Comparison of ENCODE assay signal across 9 mouse cellular contexts in genomic region chr8:119559402-119559720, GRCm38 (mm10). TPM values are rescaled to one million over a fixed set of nuclear protein-coding genes. Genes with fewer than 3 reads are reported as not detected.
A peak's percentile ranks its signal among the peaks of the same experiment; 100 is the strongest.
DNase-seq lines count a peak whose midpoint lies in the region; ATAC-seq and TF ChIP-seq lines count a peak whose summit lies in the region.
"Had no signal": no experiment of that assay in that cellular context is flagged by ENCODE, and none has a peak within 500 bp of the region (broad histone marks: within the 10 kb centered on the region; RNA-seq: fewer than 3 reads in every experiment).

No protein-coding gene starts in this region.

- no peak for TF ChIP-seq POLR2A in liver, adult 2 months (IDR thresholded peaks at IDR 0.05; ENCODE audit: extremely low read depth, insufficient read depth, low read length)

- no peak for DNase-seq in liver, adult 2 months (ENCODE audit: extremely low read depth, low read depth, low spot score)
- DNase-seq in liver: no peak
- DNase-seq in forebrain, embryonic 14.5 days (ENCODE audit: low spot score): no peak
- DNase-seq in ovary, adult 18-20 months (ENCODE audit: low spot score): no peak
- no peak for DNase-seq in natural killer cell, adult 2 months (ENCODE audit: low spot score in 2 of 2)

- H3K4me2 ChIP-seq in forebrain, embryonic 14.5 days (ENCODE audit: low read length): peak overlapping the region; percentile 49; the same call in 1 of the 2 replicates
- peak overlapping the region; percentile 67 for H3K4me2 ChIP-seq in limb, embryonic 13.5 days (replicated peaks)
- H3K4me2 ChIP-seq in neural tube, embryonic 15.5 days: peak overlapping the region; percentile 68

- H3K79me2 ChIP-seq in liver, adult 2 months (ENCODE audit: control insufficient read depth, insufficient read depth, low read length): peaks cover 18% of the 10 kb centered on the region; the same call in 1 of the 2 replicates

- no peaks in the 10 kb centered on the region for H3K27me3 ChIP-seq in liver, adult 2 months (ENCODE audit: control insufficient read depth, insufficient read depth, low read length)
- H3K27me3 ChIP-seq in forebrain, embryonic 14.5 days (replicated peaks; ENCODE audit: control insufficient read depth, insufficient read depth, low read length): no peaks in the 10 kb centered on the region
- H3K27me3 ChIP-seq in limb, embryonic 13.5 days: no peaks in the 10 kb centered on the region
- no peaks in the 10 kb centered on the region for H3K27me3 ChIP-seq in neural tube, embryonic 15.5 days (replicated peaks)

- peaks cover 5% of the 10 kb centered on the region; the same call in 1 of the 2 replicates for H3K36me3 ChIP-seq in liver, adult 2 months (ENCODE audit: control insufficient read depth, insufficient read depth, low read length)
- H3K36me3 ChIP-seq in forebrain, embryonic 14.5 days (ENCODE audit: control insufficient read depth, insufficient read depth, low read length): peaks cover 28% of the 10 kb centered on the region
- H3K36me3 ChIP-seq in limb, embryonic 13.5 days: peaks cover 31% of the 10 kb centered on the region
- H3K36me3 ChIP-seq in neural tube, embryonic 15.5 days: peaks cover 28% of the 10 kb centered on the region

- H3K9ac ChIP-seq in liver, adult 2 months (ENCODE audit: low read depth, low read length): peak overlapping the region; percentile 74; the same call in 1 of the 2 replicates
- H3K9ac ChIP-seq in forebrain, embryonic 14.5 days (ENCODE audit: low read length): no peak overlapping the region
- H3K9ac ChIP-seq in limb, embryonic 13.5 days: peak overlapping the region; percentile 55
- H3K9ac ChIP-seq in neural tube, embryonic 15.5 days (replicated peaks): peak overlapping the region; percentile 45; the same call in 1 of the 2 replicates

- peak overlapping the region; percentile 75 for H3K27ac ChIP-seq in liver, adult 2 months (replicated peaks; ENCODE audit: insufficient read depth, low read depth, low read length)
- no peak overlapping the region for H3K27ac ChIP-seq in forebrain, embryonic 14.5 days (ENCODE audit: low read depth, low read length)
- H3K27ac ChIP-seq in limb, embryonic 13.5 days: no peak overlapping the region
- peak overlapping the region; percentile 80 for H3K27ac ChIP-seq in neural tube, embryonic 15.5 days (replicated peaks)

- no peak for TF ChIP-seq CTCF in liver, adult 2 months (IDR thresholded peaks at IDR 0.05; ENCODE audit: low read depth, low read length)

- no peaks in the 10 kb centered on the region for H3K9me3 ChIP-seq in forebrain, embryonic 14.5 days (replicated peaks; ENCODE audit: control insufficient read depth, low read length)
- no peaks in the 10 kb centered on the region for H3K9me3 ChIP-seq in limb, embryonic 13.5 days
- H3K9me3 ChIP-seq in neural tube, embryonic 15.5 days (replicated peaks): no peaks in the 10 kb centered on the region

- peaks cover 21% of the 10 kb centered on the region for H3K4me1 ChIP-seq in liver, adult 2 months (ENCODE audit: control insufficient read depth, insufficient read depth, low read length)
- H3K4me1 ChIP-seq in forebrain, embryonic 14.5 days (ENCODE audit: control insufficient read depth, insufficient read depth, low read length): peaks cover 18% of the 10 kb centered on the region
- peaks cover 44% of the 10 kb centered on the region for H3K4me1 ChIP-seq in limb, embryonic 13.5 days
- peaks cover 36% of the 10 kb centered on the region for H3K4me1 ChIP-seq in neural tube, embryonic 15.5 days

- WGBS in liver, adult 2 months: 79% methylated on average over 6 of the region's 6 CpGs
- WGBS in forebrain, embryonic 14.5 days: 91% methylated on average over 6 of the region's 6 CpGs
- WGBS in limb, embryonic 13.5 days: 81% methylated on average over 6 of the region's 6 CpGs
- WGBS in neural tube, embryonic 15.5 days: 91% methylated on average over 6 of the region's 6 CpGs

- no peak for ATAC-seq in forebrain, embryonic 14.5 days
- ATAC-seq in limb, embryonic 13.5 days (ENCODE audit: low FRiP score, low read depth): no peak
- ATAC-seq in neural tube, embryonic 15.5 days (ENCODE audit: low FRiP score): peak; percentile 19; the same call in 1 of the 2 replicates

- peak overlapping the region; percentile 40; the same call in 1 of the 2 replicates for H3K4me3 ChIP-seq in liver, adult 2 months (ENCODE audit: insufficient read depth, low read depth, low read length)
- H3K4me3 ChIP-seq in forebrain, embryonic 14.5 days (ENCODE audit: low read depth, low read length): peak overlapping the region; percentile 69; the same call in 1 of the 2 replicates
- H3K4me3 ChIP-seq in limb, embryonic 13.5 days: peak overlapping the region; percentile 75; the same call in 1 of the 2 replicates
- H3K4me3 ChIP-seq in neural tube, embryonic 15.5 days (replicated peaks): peak overlapping the region; percentile 66

RNA-seq across cellular contexts. Expression of gene Mbtps1, which starts 0.8 kb away (rescaled TPM):
- total RNA-seq in liver, adult 2 months (2014; rRNA removed): 30.4 and 39.8 TPM in 2 replicates
- polyA plus RNA-seq in liver, adult 2 months (2012; rRNA removed): 30.1 and 31.9 TPM in 2 replicates
- polyA plus RNA-seq in forebrain, embryonic 14.5 days (2014; fragmentation: Nextera tagmentation; extraction: Ambion mirVana): 50.0 and 58.4 TPM in 2 replicates
- polyA plus RNA-seq in limb, embryonic 13.5 days (2015; fragmentation: Nextera tagmentation; extraction: Ambion mirVana): 139 and 142 TPM in 2 replicates
- polyA plus RNA-seq in neural tube, embryonic 15.5 days (2015; fragmentation: Nextera tagmentation; extraction: Ambion mirVana): 48.5 and 62.4 TPM in 2 replicates

RNA-seq across cellular contexts. Expression of gene Hsdl1, which starts 15.6 kb away (rescaled TPM):
- total RNA-seq in liver, adult 2 months (2014; rRNA removed): 7.8 and 8.6 TPM in 2 replicates
- polyA plus RNA-seq in liver, adult 2 months (2012; rRNA removed): 6.1 and 7.8 TPM in 2 replicates
- 183 and 202 TPM in 2 replicates for polyA plus RNA-seq in forebrain, embryonic 14.5 days (2014; fragmentation: Nextera tagmentation; extraction: Ambion mirVana)
- polyA plus RNA-seq in limb, embryonic 13.5 days (2015; fragmentation: Nextera tagmentation; extraction: Ambion mirVana): 31.0 and 32.3 TPM in 2 replicates
- 129 and 137 TPM in 2 replicates for polyA plus RNA-seq in neural tube, embryonic 15.5 days (2015; fragmentation: Nextera tagmentation; extraction: Ambion mirVana)

RNA-seq across cellular contexts. Expression of gene Dnaaf1, which starts 15.7 kb away (rescaled TPM):
- total RNA-seq in liver, adult 2 months (2014; rRNA removed): not detected in 2 replicates
- polyA plus RNA-seq in liver, adult 2 months (2012; rRNA removed): not detected in 2 replicates
- 0.39 and 0.40 TPM in 2 replicates for polyA plus RNA-seq in forebrain, embryonic 14.5 days (2014; fragmentation: Nextera tagmentation; extraction: Ambion mirVana)
- 0.11 TPM in 1 of 2 replicates, not detected in the other for polyA plus RNA-seq in limb, embryonic 13.5 days (2015; fragmentation: Nextera tagmentation; extraction: Ambion mirVana)
- polyA plus RNA-seq in neural tube, embryonic 15.5 days (2015; fragmentation: Nextera tagmentation; extraction: Ambion mirVana): 0.20 and 0.45 TPM in 2 replicates
- polyA plus RNA-seq: macrophage had no signal

RNA-seq across cellular contexts. Expression of gene Taf1c, which starts 45.7 kb away (rescaled TPM):
- total RNA-seq in liver, adult 2 months (2014; rRNA removed): 0.83 and 1.2 TPM in 2 replicates
- polyA plus RNA-seq in liver, adult 2 months (2012; rRNA removed): 2.7 and 3.6 TPM in 2 replicates
- polyA plus RNA-seq in forebrain, embryonic 14.5 days (2014; fragmentation: Nextera tagmentation; extraction: Ambion mirVana): 13.7 and 15.5 TPM in 2 replicates
- polyA plus RNA-seq in limb, embryonic 13.5 days (2015; fragmentation: Nextera tagmentation; extraction: Ambion mirVana): 12.4 and 13.8 TPM in 2 replicates
- 11.8 and 15.0 TPM in 2 replicates for polyA plus RNA-seq in neural tube, embryonic 15.5 days (2015; fragmentation: Nextera tagmentation; extraction: Ambion mirVana)

RNA-seq across cellular contexts. Expression of gene Adad2, which starts 53.2 kb away (rescaled TPM):
- total RNA-seq in liver, adult 2 months (2014; rRNA removed): not detected in 2 replicates
- polyA plus RNA-seq in liver, adult 2 months (2012; rRNA removed): not detected in 2 replicates
- polyA plus RNA-seq in forebrain, embryonic 14.5 days (2014; fragmentation: Nextera tagmentation; extraction: Ambion mirVana): 0.09 TPM in 1 of 2 replicates, not detected in the other
- polyA plus RNA-seq in limb, embryonic 13.5 days (2015; fragmentation: Nextera tagmentation; extraction: Ambion mirVana): 0.19 and 0.38 TPM in 2 replicates
- polyA plus RNA-seq in neural tube, embryonic 15.5 days (2015; fragmentation: Nextera tagmentation; extraction: Ambion mirVana): 0.10 and 0.11 TPM in 2 replicates
- total RNA-seq: adrenal gland, postnatal 25 days had no signal
- polyA plus RNA-seq: macrophage had no signal

Comparison
In these comparisons a context has a peak if more than half of its experiments do, and no peak if none do; other contexts are left out.
1. H3K27ac ChIP-seq: peak in liver, adult 2 months (single experiment) and neural tube, embryonic 15.5 days (single experiment); none in forebrain, embryonic 14.5 days (single experiment) and limb, embryonic 13.5 days (single experiment).
2. Peak in every context shown above with its lines, with median percentiles within 50 percentile points of each other: H3K4me3 ChIP-seq and H3K4me2 ChIP-seq.